Mouse (Mus musculus): Measurements from ENCODE around the gene Tbc1d1.

The Tbc1d1 gene

DNA sequence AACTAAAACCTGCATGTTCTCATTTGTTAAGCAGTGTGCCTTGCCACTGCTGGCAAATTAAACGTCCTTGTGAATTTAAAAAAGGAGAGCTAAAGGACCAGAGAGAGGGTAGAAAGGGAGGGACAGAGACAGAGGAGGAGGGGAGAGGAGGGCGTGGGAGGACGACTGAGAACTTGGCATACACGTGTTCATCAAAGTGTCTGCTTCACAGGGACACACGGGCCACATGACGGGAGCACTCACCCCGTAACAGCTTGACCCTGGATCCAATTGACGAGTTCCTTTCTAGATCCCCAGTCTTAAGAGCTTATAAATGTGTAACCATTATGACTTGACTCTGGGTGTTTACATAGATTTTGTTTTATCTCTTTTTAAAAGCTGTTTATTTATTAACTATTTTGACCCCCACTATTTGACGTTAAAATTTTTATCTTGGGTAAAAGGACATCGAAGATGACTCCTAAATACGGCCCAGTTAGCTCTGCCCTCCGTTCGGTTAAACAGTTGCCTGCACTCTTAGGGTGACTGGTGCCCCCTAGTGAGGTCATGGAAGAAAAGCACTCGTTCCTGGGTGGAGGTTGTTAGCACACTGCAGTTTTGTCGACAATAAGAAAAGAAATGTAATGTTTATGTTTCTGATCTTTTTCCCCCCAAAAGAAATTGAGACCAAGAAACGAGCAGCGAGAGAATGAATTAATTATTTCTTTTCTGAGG lies 118.8 kb downstream of the Tbc1d1 start:
- in situ Hi-C loops (cut with MboI, MseI) = loop anchor here (25.0 kb wide), 1 partner anchor 363 kb away; no protein-coding TSS in a partner anchor

DNA sequence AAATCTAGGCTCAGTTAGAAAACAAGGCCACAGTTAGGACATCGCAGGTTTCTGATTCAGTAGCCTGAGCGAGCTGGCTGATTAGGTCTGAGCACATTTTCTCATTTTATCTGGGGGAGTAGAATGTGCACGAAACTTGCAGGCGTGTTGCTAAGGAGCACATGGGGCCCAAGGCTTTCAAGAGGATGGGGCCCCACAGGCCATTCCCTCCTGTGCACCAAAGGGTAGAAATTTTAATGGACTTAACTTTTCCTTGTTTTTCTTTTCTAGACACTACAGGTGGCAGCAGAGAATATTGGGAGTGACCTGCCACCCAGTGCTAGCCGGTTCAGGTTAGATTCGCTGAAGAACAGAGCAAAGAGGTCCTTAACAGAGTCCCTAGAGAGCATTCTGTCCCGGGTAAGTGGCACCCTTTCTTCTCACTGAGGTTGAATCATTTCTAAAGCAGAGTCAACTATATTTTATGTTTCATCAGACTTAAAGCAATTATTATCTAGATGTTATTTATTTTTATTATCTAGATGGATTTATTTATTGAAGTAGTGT lies 121.6 kb downstream of the Tbc1d1 start:
- in situ Hi-C loops (cut with MboI, MseI) = no loop called here

DNA sequence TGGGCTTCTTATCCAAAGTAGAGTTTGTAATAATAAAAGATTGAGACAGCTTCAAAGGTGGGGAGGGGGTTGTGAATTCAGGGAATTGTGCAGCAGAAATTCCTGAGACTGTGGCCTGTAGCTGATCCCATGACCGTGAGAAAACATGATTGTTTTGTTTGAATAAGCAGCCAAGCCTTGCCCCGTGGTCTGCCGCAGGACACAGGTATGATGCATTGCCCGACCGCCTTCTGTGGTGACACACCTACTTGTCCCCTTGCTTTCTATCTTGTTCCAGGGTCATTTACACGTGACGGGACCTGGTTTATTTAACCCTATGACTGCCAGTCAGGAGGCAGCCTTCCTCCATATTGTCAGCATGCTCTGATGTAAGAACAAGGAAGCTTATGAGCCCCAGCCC lies 123.6 kb downstream of the Tbc1d1 start:
- in situ Hi-C loops (cut with MboI, MseI) = no loop called here

DNA sequence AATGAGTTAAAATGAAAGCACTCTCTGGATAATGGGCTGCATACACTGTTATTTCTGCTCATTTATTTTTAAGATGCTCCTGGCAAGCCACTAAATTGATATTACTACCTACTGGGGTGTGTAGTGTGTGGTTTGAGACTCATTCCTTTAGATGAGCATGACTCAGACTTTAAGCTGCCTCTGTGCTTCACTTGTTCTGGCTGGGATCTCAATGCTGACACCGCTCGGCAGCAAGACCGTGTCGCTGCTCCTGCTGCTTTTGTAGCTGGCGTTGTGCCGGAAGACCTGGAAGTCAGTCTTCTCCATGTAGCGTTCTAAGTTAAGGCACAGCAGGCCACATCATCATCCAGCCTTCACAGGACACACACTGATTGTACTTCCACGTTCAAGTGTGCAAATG lies 124.1 kb downstream of the Tbc1d1 start:
- in situ Hi-C loops (cut with MboI, MseI) = no loop called here

DNA sequence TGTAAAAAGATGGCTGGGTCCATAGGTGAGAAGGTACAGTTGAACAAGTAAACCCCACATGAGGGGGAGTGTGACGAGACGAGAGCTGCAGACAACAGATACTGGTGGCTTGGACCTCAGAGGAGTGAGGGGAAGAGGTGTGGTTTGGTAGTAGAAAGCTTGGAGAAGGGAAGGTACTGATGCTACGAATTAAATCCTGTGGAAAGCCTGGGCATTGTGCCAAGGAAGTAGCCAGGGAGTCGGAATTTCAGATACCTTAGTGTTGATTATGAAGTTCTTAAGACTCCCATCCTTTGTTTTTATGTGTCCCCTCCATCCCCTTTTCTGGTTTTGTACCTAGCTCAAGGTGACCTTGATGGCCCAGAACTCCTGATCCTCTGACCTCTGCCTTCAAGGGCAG lies 124.5 kb downstream of the Tbc1d1 start:
- in situ Hi-C loops (cut with MboI, MseI) = no loop called here

DNA sequence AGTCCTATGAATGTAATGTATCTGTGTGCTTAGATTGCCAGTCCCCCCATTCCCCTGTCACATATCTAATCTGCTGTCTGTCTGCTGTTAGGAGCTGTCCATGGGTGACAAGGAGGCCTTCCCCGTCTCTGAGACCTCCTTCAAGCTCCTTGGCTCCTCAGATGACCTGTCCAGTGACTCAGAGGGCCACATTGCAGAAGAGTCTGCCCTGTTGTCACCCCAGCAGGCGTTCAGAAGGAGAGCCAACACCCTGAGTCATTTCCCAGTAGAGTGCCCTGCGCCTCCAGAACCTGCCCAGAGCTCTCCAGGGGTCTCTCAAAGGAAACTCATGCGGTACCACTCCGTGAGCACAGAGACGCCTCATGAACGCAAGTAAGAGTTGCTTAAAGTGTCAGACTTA lies 125.6 kb downstream of the Tbc1d1 start:
- in situ Hi-C loops (cut with MboI, MseI) = no loop called here

DNA sequence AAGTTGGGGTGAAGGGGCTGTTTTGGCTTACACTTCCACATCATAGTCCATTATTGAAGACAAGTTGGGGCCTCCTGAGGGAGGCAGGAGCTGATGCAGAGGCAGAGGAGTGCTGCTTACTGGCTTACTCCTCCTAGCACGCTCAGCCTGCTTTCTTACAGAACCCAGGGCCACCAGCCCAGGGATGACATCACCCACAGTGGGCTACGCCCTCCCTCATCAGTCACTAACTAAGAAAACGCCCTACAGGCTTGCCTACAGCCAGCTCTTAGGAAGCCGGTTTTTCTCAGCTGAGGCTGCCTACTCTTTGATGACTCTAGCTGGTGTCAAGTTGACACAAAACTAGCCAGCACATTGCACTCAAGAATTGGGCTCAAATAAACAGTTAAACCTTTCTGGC lies 126.5 kb downstream of the Tbc1d1 start:
- in situ Hi-C loops (cut with MboI, MseI) = no loop called here

DNA sequence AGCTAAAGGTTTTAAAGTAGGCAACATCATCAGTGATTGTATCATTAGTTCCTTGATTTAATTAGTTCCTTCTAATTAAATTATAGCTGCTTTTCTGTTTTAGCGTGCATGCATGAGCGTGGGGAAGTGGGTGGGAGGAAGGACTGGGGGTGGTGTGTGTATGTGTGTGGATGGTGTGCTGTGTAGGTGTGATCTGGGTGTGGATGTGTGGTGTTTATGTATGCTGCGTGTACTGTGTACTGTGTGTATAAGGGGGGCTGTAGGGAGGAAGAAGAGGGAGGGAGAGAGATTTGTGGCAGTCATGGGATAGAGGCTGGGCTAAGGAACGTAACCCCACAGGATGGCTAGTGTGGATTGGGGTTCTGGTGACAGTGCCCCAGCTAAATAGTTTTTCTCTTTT lies 129.2 kb downstream of the Tbc1d1 start:
- in situ Hi-C loops (cut with MboI, MseI) = no loop called here

DNA sequence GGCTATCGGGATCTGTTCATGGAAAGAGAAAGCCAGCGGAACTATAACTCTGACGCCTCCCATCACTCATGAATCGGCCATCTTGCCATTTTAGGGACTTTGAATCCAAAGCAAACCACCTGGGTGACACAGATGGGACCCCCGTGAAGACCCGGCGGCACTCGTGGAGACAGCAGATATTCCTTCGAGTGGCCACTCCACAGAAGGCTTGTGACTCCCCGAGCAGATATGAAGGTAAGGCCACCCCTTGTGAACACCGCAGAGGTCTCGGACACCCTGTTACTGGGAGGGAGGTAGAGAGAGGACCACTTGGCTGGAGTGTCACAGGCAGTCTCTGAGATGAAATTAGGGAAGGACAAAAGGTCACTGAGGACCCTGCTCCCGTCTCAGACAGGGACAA lies 129.7 kb downstream of the Tbc1d1 start:
- in situ Hi-C loops (cut with MboI, MseI) = no loop called here

DNA sequence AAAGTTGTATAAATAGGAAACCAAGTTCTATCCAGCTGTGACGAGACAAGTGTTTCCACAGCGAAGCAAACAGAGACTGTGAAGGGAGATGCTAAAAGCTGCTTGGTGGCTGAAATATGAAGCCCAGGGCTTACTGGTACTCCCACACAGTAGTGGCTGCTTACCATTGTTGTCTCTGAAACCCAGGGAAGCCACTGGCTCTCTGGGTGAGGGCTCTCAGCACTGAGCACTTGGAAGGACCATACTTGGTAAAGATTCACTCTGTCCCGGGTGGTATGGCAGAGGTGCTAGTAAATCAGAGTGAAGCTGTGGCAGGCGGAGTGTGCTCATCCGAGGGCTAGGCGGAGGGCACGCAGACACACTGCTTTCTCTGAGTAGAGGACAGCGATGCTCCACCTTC lies 131.2 kb downstream of the Tbc1d1 start:
- in situ Hi-C loops (cut with MboI, MseI) = no loop called here

- in situ Hi-C loops (cut with MboI, MseI) = no loop called here
Measured at GRCm38 (mm10) chr5:64288031-64288928, 132.2 kb downstream of the Tbc1d1 start.

- in situ Hi-C loops (cut with MboI, MseI) = no loop called here
Measured at GRCm38 (mm10) chr5:64289202-64290060, 133.3 kb downstream of the Tbc1d1 start.

DNA sequence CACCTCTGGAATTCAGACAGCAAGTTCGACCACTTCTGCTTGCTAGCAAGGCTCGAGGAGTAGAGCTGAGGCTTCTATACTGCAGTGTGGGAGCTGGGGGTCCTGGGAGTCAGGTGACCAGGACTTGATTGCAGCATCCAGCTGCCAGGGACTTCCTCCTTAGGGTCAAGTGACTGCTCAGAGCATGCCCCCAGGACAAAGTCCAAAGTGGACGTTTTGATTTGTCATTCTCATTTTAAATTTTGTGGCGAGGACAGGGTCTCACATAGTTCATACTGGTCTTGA lies 133.9 kb downstream of the Tbc1d1 start:
- in situ Hi-C loops (cut with MboI, MseI) = no loop called here

DNA sequence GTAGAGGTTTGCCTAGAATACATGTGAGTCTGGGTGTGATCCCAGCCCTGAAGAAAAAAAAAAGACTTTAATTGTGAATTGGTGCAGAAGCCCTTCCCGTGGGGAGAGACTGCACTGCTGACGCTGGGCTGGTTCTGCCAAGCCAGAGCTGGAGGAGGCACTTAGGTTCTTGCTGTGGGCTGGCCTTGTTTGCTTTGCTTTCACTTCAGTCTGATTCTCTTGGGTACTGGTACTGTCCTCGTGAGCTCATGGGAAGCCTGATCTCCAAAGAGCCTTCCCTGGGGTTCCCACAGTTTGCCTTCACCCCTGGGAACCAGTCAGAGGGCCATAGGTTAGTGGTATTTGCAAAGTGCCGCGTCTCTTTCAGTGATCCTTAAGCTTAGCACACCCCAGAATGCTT lies 135.6 kb downstream of the Tbc1d1 start:
- in situ Hi-C loops (cut with MboI, MseI) = no loop called here

GRCm38 (mm10) chr5:64295621-64296020 lies 139.5 kb downstream of the Tbc1d1 start:
- in situ Hi-C loops (cut with MboI, MseI) = no loop called here

DNA sequence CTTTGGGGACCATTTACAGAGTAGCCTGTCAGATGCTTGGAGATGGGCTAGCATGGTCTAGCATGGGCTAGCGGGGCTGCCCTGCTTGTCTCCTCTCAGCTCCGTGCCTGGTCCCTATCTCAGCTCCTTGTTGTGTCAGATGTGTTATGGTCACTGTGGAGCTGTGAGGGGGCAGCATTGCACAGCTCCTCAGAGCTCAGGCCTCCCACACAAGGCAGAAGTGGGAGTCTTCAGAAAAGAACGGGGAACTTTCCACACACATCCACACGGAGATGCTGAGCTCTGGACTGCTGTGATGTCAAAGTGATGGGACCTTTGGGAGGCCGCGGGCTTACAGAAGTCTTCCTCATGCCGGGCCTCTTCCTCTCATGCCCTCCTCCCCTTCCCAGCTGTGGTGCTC lies 140.2 kb downstream of the Tbc1d1 start:
- in situ Hi-C loops (cut with MboI, MseI) = no loop called here

DNA sequence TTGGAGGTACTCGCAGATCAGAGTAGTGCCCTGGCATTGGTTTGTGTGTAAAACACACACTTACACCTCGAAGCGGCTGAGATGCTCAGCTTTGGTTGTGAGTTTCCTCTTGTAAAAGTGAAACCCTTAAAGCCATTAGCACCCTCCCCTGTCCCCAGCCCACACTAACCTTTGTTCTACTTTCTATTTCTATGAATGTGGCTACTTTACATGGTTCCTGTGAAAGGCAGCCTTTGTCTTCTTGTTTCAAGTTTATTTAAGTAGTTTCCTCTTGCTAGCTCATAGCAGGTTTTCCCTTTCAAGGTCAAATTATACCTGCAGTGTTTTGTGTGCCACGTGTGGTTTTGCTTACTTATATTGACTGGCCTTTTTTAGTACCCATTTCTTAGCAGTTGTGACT lies 141.0 kb downstream of the Tbc1d1 start:
- in situ Hi-C loops (cut with MboI, MseI) = no loop called here

GRCm38 (mm10) chr5:64298331-64299036 lies 142.4 kb downstream of the Tbc1d1 start:
- in situ Hi-C loops (cut with MboI, MseI) = no loop called here

GRCm38 (mm10) chr5:64299508-64300324 lies 143.6 kb downstream of the Tbc1d1 start:
- in situ Hi-C loops (cut with MboI, MseI) = no loop called here

DNA sequence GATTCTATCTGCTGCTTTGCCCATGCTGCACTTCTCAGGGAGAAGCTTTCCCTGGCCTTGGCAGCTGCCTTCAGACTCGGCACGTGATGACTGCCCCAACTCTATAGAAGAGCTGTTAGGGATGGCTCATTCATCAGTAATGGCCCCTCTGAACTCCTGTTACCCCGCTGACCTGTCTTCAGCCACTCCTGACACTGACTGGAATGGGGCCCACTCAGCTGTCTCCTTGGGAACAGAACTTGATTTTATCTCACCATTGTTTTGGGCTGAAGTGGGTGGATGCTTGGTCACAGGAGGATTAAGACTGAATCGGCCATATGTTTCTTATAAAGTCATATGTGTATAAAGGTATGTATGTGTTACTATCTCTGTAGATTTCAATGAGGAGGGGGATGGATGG lies 145.1 kb downstream of the Tbc1d1 start:
- in situ Hi-C loops (cut with MboI, MseI) = no loop called here

DNA sequence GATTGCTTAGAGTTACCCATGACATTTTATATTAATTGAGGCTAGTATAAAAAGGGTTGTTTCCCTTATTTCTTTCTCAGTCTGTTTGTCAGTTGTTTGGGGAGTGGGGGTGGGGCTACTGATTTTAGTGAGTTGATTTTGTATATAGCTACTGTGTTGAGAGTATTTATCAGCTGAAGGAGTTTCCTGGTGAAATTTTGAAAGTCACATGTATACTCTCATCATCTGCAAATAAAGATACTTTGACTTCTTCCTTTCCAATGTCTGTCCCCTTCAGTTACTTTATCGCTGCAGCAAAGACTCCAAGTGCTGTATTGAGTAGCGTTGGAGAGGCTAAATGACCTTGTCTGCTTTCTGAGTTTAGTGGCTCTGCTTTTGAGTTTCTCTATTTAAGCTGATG lies 151.2 kb downstream of the Tbc1d1 start:
- in situ Hi-C loops (cut with MboI, MseI) = no loop called here

Data from regulatory T cell (primary cell).